Mouse (Mus musculus) lung, adult 2 months (tissue): ENCODE data around the gene Mecom.

Source experiments
- CTCF ChIP-seq: fragments of 200-500 bp; IDR thresholded peaks from 2 replicates; pipeline ENCODE4 v1.5.1; 2011; ENCODE audit warnings: mild to moderate bottlenecking, low read length, control low read depth; ENCODE audit not compliant: insufficient read depth
- POLR2A ChIP-seq: fragments of 200-500 bp; IDR thresholded peaks from 2 replicates; pipeline ENCODE4 v1.6.1; 2011; ENCODE audit warnings: low read depth, mild to moderate bottlenecking, control low read depth, low read length, borderline replicate concordance; ENCODE audit errors: extremely low read depth

DNA sequence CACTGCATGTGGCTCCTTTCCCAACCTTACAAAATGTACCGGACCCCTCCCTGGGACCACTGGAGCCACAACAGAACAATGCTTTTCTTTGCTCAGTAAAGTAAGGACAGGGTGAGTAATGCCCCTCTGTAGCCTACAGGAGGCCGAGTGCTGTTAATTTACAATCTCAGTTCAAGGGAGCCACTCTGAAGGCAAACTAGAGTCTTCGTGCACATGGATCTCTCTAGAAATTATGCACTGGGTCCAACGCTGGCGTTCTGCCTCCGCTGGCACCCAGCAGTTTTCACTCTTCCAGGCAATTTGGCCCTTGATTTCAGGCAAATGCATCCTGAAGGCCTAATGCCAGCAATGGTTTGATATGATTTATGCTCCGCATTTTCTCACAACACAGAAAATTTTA is 467.0 kb downstream of the Mecom start:
- no peak for TF ChIP-seq CTCF
- TF ChIP-seq POLR2A, result no peak
